Mouse (Mus musculus) limb, embryonic 11.5 days (tissue): ENCODE data around the gene Bspry. TPM values are rescaled to one million over a fixed set of nuclear protein-coding genes. Genes with fewer than 3 reads are reported as not detected.
A peak's percentile ranks its signal among the peaks of the same experiment; 100 is the strongest.

ENCODE experiments used
- ATAC-seq: fragments of 200-750 bp; cut with Nextera tagmentation; 2 replicates; pipeline ENCODE4 v1.8.0; 2017; ENCODE audit warnings: low read depth; ENCODE audit not compliant: insufficient number of reproducible peaks, low FRiP score, low TSS enrichment
- DNase-seq: peaks from one replicate; pipeline ENCODE4 v3.0.0-alpha.2; 2015; ENCODE audit warnings: low spot score
- H3K27ac ChIP-seq: fragments of 300-500 bp; sonication (generic); replicated peaks from 2 replicates; pipeline ENCODE4 v1.5.1; 2014; ENCODE audit warnings: low read depth, mild to moderate bottlenecking, low read length
- H3K27me3 ChIP-seq: fragments of 300-500 bp; sonication (generic); 2 replicates; pipeline ENCODE4 v1.6.1; 2014; ENCODE audit warnings: mild to moderate bottlenecking, low read length, mixed read lengths; ENCODE audit not compliant: control insufficient read depth, insufficient read depth
- H3K36me3 ChIP-seq: fragments of 300-500 bp; sonication (generic); 2 replicates; pipeline ENCODE4 v1.6.1; 2014; ENCODE audit warnings: mild to moderate bottlenecking, low read length, moderate library complexity, mixed read lengths; ENCODE audit not compliant: control insufficient read depth, insufficient read depth
- H3K4me1 ChIP-seq: fragments of 300-500 bp; sonication (generic); 2 replicates; pipeline ENCODE4 v1.6.1; 2014; ENCODE audit warnings: low read length, mixed read lengths; ENCODE audit not compliant: control insufficient read depth, insufficient read depth
- H3K4me2 ChIP-seq: fragments of 300-500 bp; sonication (generic); 2 replicates; pipeline ENCODE4 v1.6.1; 2014; ENCODE audit warnings: low read depth, mild to moderate bottlenecking, moderate library complexity; ENCODE audit not compliant: severe bottlenecking
- H3K4me3 ChIP-seq: fragments of 300-500 bp; sonication (generic); 2 replicates; pipeline ENCODE4 v1.5.1; 2014; ENCODE audit warnings: low read depth, low read length
- H3K9ac ChIP-seq: fragments of 300-500 bp; sonication (generic); 2 replicates; pipeline ENCODE4 v1.6.1; 2014; ENCODE audit warnings: mild to moderate bottlenecking, low read length
- H3K9me3 ChIP-seq: fragments of 300-500 bp; sonication (generic); 2 replicates; pipeline ENCODE4 v1.6.1; 2016; ENCODE audit warnings: low read length; ENCODE audit not compliant: control insufficient read depth
- WGBS: fragments of 180-500 bp; shearing (Covaris S2); extraction: QIAGEN DNeasy Blood & Tissue Kit; methylation state at CpG from one replicate; pipeline ENCODE4 v1.1.7; 2014; 5-methylcytosine and 5-hydroxymethylcytosine counted together
- polyA plus RNA-seq: library from polyadenylated mRNA; unstranded; fragments of >200 nt; fragmentation: Nextera tagmentation; extraction: Ambion mirVana; gene quantifications from 2 replicates; pipeline ENCODE4 v1.2.1, GENCODE M21; 2014

Gene Bspry
- polyA plus RNA-seq, 1 experiment from 2014 or later: 0.91 TPM

GRCm38 (mm10) chr4:62519849-62520233 lies 40.0 kb downstream of the Bspry start, which contains the start of gene Alad:
Alad (minus strand) TSS chr4:62519918.
- no peaks in the 10 kb centered on the region for H3K9me3 ChIP-seq
- peak within 1 kb of the TSS; percentile 64 for H3K4me3 ChIP-seq
- DNase-seq (peak; percentile 87), ATAC-seq (peak; percentile 85)
- H3K27ac ChIP-seq: peak within 1 kb of the TSS; percentile 60
- peak within 1 kb of the TSS; percentile 64 for H3K9ac ChIP-seq
- peak within 1 kb of the TSS; percentile 67 for H3K4me2 ChIP-seq
- whole genome bisulfite sequencing: under 1% methylated on average over 37 of the region's 37 CpGs
- H3K36me3 ChIP-seq: peaks cover 2% of the 10 kb centered on the region; the same call in 1 of the 2 replicates
- no peaks in the 10 kb centered on the region for H3K27me3 ChIP-seq
- peaks cover 17% of the 10 kb centered on the region for H3K4me1 ChIP-seq

GRCm38 (mm10) chr4:62520892-62521400 lies 41.1 kb downstream of the Bspry start:
- Histone ChIP-seq H3K36me3 (peaks cover 2% of the 10 kb centered on the region; the same call in 1 of the 2 replicates), H3K4me3 (no peak overlapping the region)

DNA sequence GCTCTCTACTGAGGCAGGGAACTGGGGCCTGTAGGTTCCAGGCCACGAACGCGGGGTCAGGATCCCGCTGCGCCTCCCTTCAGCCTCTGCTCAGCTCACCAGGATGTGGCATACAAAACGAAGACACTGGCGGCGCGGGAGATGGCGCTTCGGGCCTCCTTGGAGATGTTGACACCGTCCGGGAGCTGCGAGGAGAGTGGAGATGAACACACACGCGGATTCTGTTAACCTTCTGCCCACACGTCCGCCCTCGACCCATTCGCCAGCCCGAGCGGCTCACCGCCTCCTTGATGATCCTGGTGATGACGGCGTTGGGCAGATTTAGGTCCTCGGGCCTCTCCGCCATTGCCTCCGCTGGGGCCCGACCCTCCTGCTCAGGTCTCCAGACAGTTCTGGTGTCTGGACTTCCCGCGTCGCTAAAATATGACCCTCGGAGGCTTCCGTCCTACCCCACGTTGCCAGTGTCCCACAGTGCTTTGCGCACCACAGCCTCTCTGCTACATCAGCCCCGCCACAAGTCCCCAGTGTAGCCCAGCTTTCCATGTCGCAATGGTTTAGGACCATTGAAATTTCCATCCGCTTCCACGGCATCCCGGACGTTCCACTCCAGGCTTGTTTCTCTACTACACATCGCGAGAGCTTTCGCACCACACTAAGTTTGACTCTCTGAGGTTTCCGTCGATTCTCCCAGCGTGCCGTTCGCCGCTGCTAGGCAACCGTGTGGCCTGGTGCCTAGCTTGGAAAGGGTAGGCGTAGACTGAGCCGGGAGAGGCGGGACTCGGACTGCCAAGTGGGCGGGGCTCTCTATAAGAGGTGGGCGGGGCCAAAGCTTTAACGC lies 45.0 kb downstream of the Bspry start, which contains the start of the genes Pole3 and 4933430I17Rik:
Pole3 (minus strand) TSS at position 418 of the 838 bp plus-strand sequence.
4933430I17Rik (plus strand) TSS at position 719 of the 838 bp plus-strand sequence.
- under 1% methylated on average over 59 of the region's 59 CpGs for WGBS

More at GRCm38 (mm10) chr4:62520892-62521400, 41.1 kb downstream of the Bspry start:
- no peak overlapping the region for H3K27ac ChIP-seq
- DNase-seq (no peak), ATAC-seq (no peak)
- no peak overlapping the region for H3K9ac ChIP-seq
- H3K4me1 ChIP-seq: peaks cover 17% of the 10 kb centered on the region
- WGBS: 95% methylated on average over 2 of the region's 2 CpGs
- no peak overlapping the region for H3K4me2 ChIP-seq
- H3K27me3 ChIP-seq: no peaks in the 10 kb centered on the region
- H3K9me3 ChIP-seq: no peaks in the 10 kb centered on the region

GRCm38 (mm10) chr4:62525489-62525811 lies 45.6 kb downstream of the Bspry start:
- DNase-seq: no peak
- 2% methylated on average over 10 of the region's 10 CpGs for WGBS
- Histone ChIP-seq H3K4me1 (peaks cover 9% of the 10 kb centered on the region), H3K36me3 (peaks cover 2% of the 10 kb centered on the region; the same call in 1 of the 2 replicates), H3K4me2 (peak overlapping the region; percentile 8; the same call in 1 of the 2 replicates), H3K9ac (no peak overlapping the region; the same call in 1 of the 2 replicates), H3K9me3 (no peaks in the 10 kb centered on the region), H3K4me3 (peak overlapping the region; percentile 68), H3K27me3 (no peaks in the 10 kb centered on the region), H3K27ac (no peak overlapping the region)
- no peak for ATAC-seq

More for the DNA sequence above, 45.0 kb downstream of the Bspry start, which contains the start of the genes Pole3 and 4933430I17Rik:
- DNase-seq (peak; percentile 98), ATAC-seq (peak; percentile 99)
- Histone ChIP-seq H3K9me3 (no peaks in the 10 kb centered on the region), H3K4me3 (peak within 1 kb of the TSS; percentile 68), H3K27ac (peak within 1 kb of the TSS; percentile 80), H3K9ac (peak within 1 kb of the TSS; percentile 89), H3K36me3 (peaks cover 2% of the 10 kb centered on the region; the same call in 1 of the 2 replicates), H3K4me1 (peaks cover 9% of the 10 kb centered on the region), H3K4me2 (peak within 1 kb of the TSS; percentile 84), H3K27me3 (no peaks in the 10 kb centered on the region)

- no peak overlapping the region for H3K4me2 ChIP-seq
- no peak for ATAC-seq
- 57% methylated on average over 2 of the region's 2 CpGs for WGBS
- H3K4me1 ChIP-seq: peaks cover 9% of the 10 kb centered on the region
- no peak overlapping the region for H3K9ac ChIP-seq
- H3K27ac ChIP-seq: no peak overlapping the region
- no peak for DNase-seq
- H3K4me3 ChIP-seq: no peak overlapping the region
- H3K36me3 ChIP-seq: peaks cover 2% of the 10 kb centered on the region; the same call in 1 of the 2 replicates
- H3K9me3 ChIP-seq: no peaks in the 10 kb centered on the region
- no peaks in the 10 kb centered on the region for H3K27me3 ChIP-seq
Measured at GRCm38 (mm10) chr4:62526256-62526655, 46.4 kb downstream of the Bspry start.

DNA sequence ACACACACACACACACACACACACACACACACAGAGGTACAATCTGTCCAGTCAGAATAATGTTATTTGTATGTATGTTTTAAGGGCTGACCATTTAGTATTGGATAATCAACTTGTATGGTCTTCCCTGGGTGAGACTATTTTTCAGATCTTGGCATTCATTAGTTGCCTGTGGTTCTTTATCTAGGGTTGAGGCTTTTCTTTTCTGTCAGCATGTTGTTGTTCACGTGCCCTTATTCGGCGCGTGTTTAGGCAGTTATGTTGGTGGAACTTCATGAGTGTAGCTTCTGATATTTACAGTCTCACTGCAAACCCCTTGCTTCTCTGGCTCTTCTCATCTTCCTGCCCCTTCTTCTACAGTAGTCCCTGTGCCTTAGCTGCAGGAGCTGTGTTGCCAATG lies 47.8 kb downstream of the Bspry start:
- DNase-seq (no peak), ATAC-seq (no peak)
- Histone ChIP-seq H3K27me3 (no peaks in the 10 kb centered on the region), H3K4me2 (no peak overlapping the region), H3K36me3 (no peaks in the 10 kb centered on the region; the same call in 1 of the 2 replicates), H3K4me1 (peaks cover 9% of the 10 kb centered on the region), H3K4me3 (no peak overlapping the region), H3K27ac (no peak overlapping the region), H3K9me3 (no peaks in the 10 kb centered on the region), H3K9ac (no peak overlapping the region)
- WGBS: 81% methylated on average over 4 of the region's 4 CpGs

DNA sequence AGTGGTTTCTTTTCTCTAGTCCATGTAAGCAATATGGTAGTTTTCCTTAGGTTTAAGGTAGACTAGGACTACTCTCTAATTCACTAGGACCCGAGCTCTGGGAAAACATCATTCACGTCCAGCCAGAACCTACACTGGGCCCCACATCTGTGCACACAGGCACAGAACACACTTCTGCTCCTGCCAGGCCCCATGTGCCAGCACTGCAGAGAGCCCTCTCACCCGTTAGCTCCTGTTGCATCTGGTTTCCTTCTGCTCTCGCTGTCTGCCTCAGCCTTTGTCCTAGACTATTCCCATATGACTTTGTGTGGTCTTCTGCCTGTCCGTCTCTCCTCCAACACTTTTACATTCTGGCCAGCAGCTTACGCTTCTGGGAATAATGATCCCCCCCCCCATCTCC lies 53.9 kb downstream of the Bspry start:
- DNase-seq (no peak), ATAC-seq (no peak)
- H3K4me3 ChIP-seq: no peak overlapping the region
- no peaks in the 10 kb centered on the region for H3K27me3 ChIP-seq
- H3K36me3 ChIP-seq: no peaks in the 10 kb centered on the region
- no peak overlapping the region for H3K9ac ChIP-seq
- H3K27ac ChIP-seq: no peak overlapping the region
- no peaks in the 10 kb centered on the region for H3K4me1 ChIP-seq
- no peaks in the 10 kb centered on the region for H3K9me3 ChIP-seq
- H3K4me2 ChIP-seq: no peak overlapping the region
- 66% methylated on average over 6 of the region's 6 CpGs for WGBS

DNA sequence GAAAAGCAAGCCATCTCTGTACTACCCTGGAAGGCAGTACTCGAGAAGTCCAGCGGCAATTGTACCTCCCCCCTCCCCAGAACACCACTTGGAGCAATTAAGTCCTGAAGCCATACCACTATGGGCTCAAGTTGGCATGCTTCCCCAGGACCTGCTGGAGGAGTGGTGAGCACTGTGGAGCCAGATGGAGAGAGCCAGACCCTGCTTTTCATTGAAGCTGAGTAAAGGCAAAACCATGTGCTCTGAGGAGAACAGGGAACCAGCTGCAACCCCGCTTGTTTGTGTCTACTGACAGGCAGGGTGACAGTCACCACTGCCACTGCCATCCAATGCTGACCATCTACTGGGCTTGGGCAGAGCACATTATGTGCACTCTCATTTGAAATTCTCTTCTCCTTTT lies 61.9 kb downstream of the Bspry start:
- DNase-seq (no peak), ATAC-seq (no peak)
- Histone ChIP-seq H3K4me3 (no peak overlapping the region), H3K4me1 (no peaks in the 10 kb centered on the region), H3K9ac (no peak overlapping the region), H3K4me2 (no peak overlapping the region), H3K27ac (no peak overlapping the region), H3K9me3 (no peaks in the 10 kb centered on the region), H3K36me3 (no peaks in the 10 kb centered on the region), H3K27me3 (no peaks in the 10 kb centered on the region)
- 72% methylated on average over 3 of the region's 3 CpGs for WGBS
